Mouse (Mus musculus) intestine, embryonic 16.5 days (tissue): Measurements from ENCODE around the gene Sh3bp4. TPM values are rescaled to one million over a fixed set of nuclear protein-coding genes. Genes with fewer than 3 reads are reported as not detected.
A peak's percentile ranks its signal among the peaks of the same experiment; 100 is the strongest.

Source experiments
- ATAC-seq: fragments of 200-750 bp; cut with Nextera tagmentation; 2 replicates; pipeline ENCODE4 v1.8.0; 2017; ENCODE audit warnings: moderate TSS enrichment, moderate library complexity
- H3K27ac ChIP-seq: fragments of 300-500 bp; sonication (generic); 2 replicates; pipeline ENCODE4 v1.5.1; 2014; ENCODE audit warnings: mild to moderate bottlenecking, low read length
- H3K27me3 ChIP-seq: fragments of 300-500 bp; sonication (generic); replicated peaks from 2 replicates; pipeline ENCODE4 v1.6.1; 2014; ENCODE audit warnings: low read length, control low read depth, mixed read lengths; ENCODE audit not compliant: control insufficient read depth, insufficient read depth
- H3K36me3 ChIP-seq: fragments of 300-500 bp; sonication (generic); 2 replicates; pipeline ENCODE4 v1.6.1; 2014; ENCODE audit warnings: low read length, control low read depth; ENCODE audit not compliant: control insufficient read depth, insufficient read depth
- H3K4me1 ChIP-seq: fragments of 300-500 bp; sonication (generic); 2 replicates; pipeline ENCODE4 v1.6.1; 2014; ENCODE audit warnings: low read length, control low read depth, mixed read lengths; ENCODE audit not compliant: control insufficient read depth, insufficient read depth
- H3K4me2 ChIP-seq: fragments of 300-500 bp; sonication (generic); 2 replicates; pipeline ENCODE4 v1.6.1; 2014; ENCODE audit warnings: low read depth, low read length, control low read depth
- H3K4me3 ChIP-seq: fragments of 300-500 bp; sonication (generic); 2 replicates; pipeline ENCODE4 v1.5.1; 2014; ENCODE audit warnings: mild to moderate bottlenecking, low read length
- H3K9ac ChIP-seq: fragments of 300-500 bp; sonication (generic); 2 replicates; pipeline ENCODE4 v1.6.1; 2014; ENCODE audit warnings: low read depth, low read length
- H3K9me3 ChIP-seq: fragments of 300-500 bp; sonication (generic); 2 replicates; pipeline ENCODE4 v1.6.1; 2016; ENCODE audit warnings: low read length, control low read depth; ENCODE audit not compliant: control insufficient read depth
- WGBS: fragments of 180-500 bp; shearing (Covaris S2); extraction: QIAGEN DNeasy Blood & Tissue Kit; methylation state at CpG from one replicate; pipeline ENCODE4 v1.1.7; 2014; 5-methylcytosine and 5-hydroxymethylcytosine counted together
- polyA plus RNA-seq: library from polyadenylated mRNA; unstranded; fragments of >200 nt; fragmentation: Nextera tagmentation; extraction: Ambion mirVana; gene quantifications from 2 replicates; pipeline ENCODE4 v1.2.1, GENCODE M21; 2015

The Sh3bp4 gene
- polyA plus RNA-seq, 1 experiment from 2014 or later: 13.5 TPM

DNA sequence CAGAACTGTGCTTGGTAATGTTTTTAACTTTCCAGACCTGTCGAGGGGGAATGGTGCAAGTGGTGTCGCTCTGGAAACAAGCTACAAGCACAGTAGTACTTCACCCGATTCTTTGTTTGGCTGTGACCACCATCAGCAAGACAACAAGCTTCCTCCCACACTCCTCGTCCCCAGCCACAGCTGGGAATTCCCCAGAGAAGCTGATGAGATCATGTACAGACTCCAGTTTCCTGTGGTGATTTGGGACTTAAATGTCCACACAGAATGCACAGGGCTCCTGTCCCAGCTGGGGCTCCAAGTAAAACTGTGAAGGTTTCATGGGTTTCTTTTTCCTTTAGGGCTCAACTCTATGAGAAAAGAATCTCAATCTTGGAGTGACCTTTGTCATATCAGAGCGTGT is 28.9 kb upstream of the Sh3bp4 start:
- Histone ChIP-seq H3K9me3 (no peaks in the 10 kb centered on the region), H3K27me3 (no peaks in the 10 kb centered on the region), H3K4me1 (no peaks in the 10 kb centered on the region), H3K4me2 (no peak overlapping the region), H3K27ac (peak overlapping the region; percentile 49; the same call in 1 of the 2 replicates), H3K9ac (no peak overlapping the region), H3K4me3 (no peak overlapping the region), H3K36me3 (no peaks in the 10 kb centered on the region)
- ATAC-seq: peak; percentile 60; the same call in 1 of the 2 replicates
- 50% methylated on average over 5 of the region's 5 CpGs for WGBS

DNA sequence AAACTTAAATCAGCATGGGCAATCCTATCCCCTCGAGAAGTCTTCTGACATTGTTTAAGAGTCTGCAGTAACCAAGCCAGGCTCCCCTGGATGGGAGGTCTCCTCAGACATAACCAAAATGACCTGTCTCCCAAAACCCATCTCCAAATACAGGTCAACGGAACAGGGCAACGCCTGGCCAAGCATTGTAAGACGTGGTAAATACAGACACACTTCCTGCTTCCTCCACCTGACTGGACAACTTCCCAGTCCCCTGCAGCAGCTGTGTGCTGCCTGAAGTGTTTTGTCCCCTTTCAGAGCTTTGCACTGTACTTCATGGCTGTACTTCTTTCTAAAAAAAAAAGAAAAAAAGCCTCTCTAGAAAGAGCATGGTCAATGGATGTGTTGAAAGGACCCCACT is 28.1 kb upstream of the Sh3bp4 start:
- Histone ChIP-seq H3K27me3 (no peaks in the 10 kb centered on the region), H3K9me3 (no peaks in the 10 kb centered on the region), H3K9ac (no peak overlapping the region), H3K36me3 (no peaks in the 10 kb centered on the region), H3K4me2 (no peak overlapping the region), H3K27ac (no peak overlapping the region), H3K4me1 (no peaks in the 10 kb centered on the region), H3K4me3 (no peak overlapping the region)
- 68% methylated on average over 4 of the region's 4 CpGs for WGBS
- ATAC-seq: no peak

DNA sequence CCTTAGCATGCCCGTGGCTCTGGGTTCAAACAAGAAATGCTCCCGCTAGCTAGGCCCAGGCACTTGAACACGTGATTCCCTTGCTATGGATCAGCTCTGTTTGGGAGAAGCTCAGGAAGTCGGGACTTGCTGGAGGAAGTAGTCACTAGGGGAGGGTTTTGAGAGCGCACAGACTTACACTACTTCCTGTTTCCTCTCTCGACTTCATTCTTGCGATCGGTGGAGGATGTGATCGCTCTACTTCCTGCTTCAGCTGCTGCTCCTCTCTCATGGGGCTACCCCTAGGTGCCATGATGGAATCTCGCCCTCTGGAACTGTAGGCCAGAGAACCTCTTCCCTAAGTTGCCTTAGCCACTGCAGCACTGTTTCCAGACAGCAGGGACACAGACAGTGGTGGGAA is 27.3 kb upstream of the Sh3bp4 start:
- Histone ChIP-seq H3K9ac (no peak overlapping the region), H3K36me3 (no peaks in the 10 kb centered on the region), H3K4me1 (no peaks in the 10 kb centered on the region), H3K4me2 (no peak overlapping the region), H3K9me3 (no peaks in the 10 kb centered on the region), H3K27me3 (no peaks in the 10 kb centered on the region), H3K4me3 (no peak overlapping the region), H3K27ac (no peak overlapping the region)
- WGBS: 89% methylated on average over 10 of the region's 10 CpGs
- ATAC-seq: no peak

- H3K4me2 ChIP-seq: no peak overlapping the region
- no peak for ATAC-seq
- no peak overlapping the region for H3K27ac ChIP-seq
- no peaks in the 10 kb centered on the region for H3K36me3 ChIP-seq
- 88% methylated on average over 8 of the region's 8 CpGs for WGBS
- no peaks in the 10 kb centered on the region for H3K9me3 ChIP-seq
- H3K4me1 ChIP-seq: no peaks in the 10 kb centered on the region
- no peaks in the 10 kb centered on the region for H3K27me3 ChIP-seq
- no peak overlapping the region for H3K4me3 ChIP-seq
- no peak overlapping the region for H3K9ac ChIP-seq
Observed at GRCm38 (mm10) chr1:89045403-89045802, 24.8 kb upstream of the Sh3bp4 start.

DNA sequence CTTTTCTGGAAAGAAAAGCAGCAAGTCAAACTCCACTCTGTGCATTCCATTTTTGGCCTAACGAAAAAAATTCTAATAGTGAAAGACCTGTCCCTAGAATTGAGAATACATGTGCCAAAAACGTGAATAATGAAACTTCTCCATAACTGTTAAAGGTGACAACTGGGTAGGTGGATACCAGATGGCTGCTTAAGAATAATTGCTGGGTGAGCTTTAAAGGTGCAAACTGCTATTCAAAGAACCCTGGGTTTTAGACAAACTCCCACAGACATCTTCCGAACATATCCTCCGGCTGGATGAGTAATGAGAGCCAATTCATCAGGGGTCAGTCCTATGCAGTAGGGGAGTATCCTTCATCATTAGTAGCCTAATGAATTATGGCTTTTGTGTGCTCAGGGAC is 20.7 kb upstream of the Sh3bp4 start:
- H3K4me3 ChIP-seq: no peak overlapping the region
- H3K9me3 ChIP-seq: no peaks in the 10 kb centered on the region
- ATAC-seq: no peak
- H3K36me3 ChIP-seq: no peaks in the 10 kb centered on the region
- H3K27ac ChIP-seq: no peak overlapping the region
- no peak overlapping the region for H3K9ac ChIP-seq
- H3K27me3 ChIP-seq: no peaks in the 10 kb centered on the region
- WGBS: 85% methylated on average over 4 of the region's 4 CpGs
- H3K4me1 ChIP-seq: 0 out of 2 replicates have a peak, but pooled peaks cover 4% of the 10 kb centered on the region
- H3K4me2 ChIP-seq: no peak overlapping the region

DNA sequence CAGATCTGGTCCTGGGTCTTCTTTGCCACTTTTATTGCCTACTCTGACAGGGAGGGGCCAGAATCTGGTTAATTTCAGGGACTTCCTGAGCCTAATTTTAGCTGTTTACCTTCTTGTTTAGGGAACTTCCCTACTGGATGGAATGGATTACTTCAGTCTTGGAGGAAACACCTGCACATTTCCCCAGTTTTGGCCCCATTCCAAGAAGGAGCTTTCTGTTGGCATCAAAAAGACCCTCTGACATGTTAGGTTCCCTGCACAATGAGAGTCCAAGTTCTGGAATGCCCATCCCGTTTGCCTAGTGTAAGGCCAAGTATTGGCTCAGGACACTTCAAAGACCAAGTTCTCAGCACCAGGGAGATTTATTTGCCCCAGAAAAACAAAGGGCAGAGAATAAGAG is 14.0 kb upstream of the Sh3bp4 start:
- no peak overlapping the region for H3K4me3 ChIP-seq
- H3K4me1 ChIP-seq: peaks cover 15% of the 10 kb centered on the region; the same call in 1 of the 2 replicates
- H3K27me3 ChIP-seq: no peaks in the 10 kb centered on the region
- ATAC-seq: no peak
- H3K9me3 ChIP-seq: 0 out of 2 replicates have a peak, but pooled peaks cover 4% of the 10 kb centered on the region
- no peaks in the 10 kb centered on the region for H3K36me3 ChIP-seq
- no peak overlapping the region for H3K27ac ChIP-seq
- WGBS: 49% methylated on average over 1 of the region's 1 CpGs
- H3K4me2 ChIP-seq: no peak overlapping the region
- no peak overlapping the region for H3K9ac ChIP-seq

GRCm38 (mm10) chr1:89057430-89057829 is 12.8 kb upstream of the Sh3bp4 start:
- H3K27me3 ChIP-seq: no peaks in the 10 kb centered on the region
- no peak overlapping the region for H3K4me3 ChIP-seq
- 0 out of 2 replicates have a peak, but pooled peaks cover 8% of the 10 kb centered on the region for H3K9me3 ChIP-seq

GRCm38 (mm10) chr1:89058011-89058410 is 12.2 kb upstream of the Sh3bp4 start:
- Histone ChIP-seq H3K9ac (no peak overlapping the region), H3K4me2 (no peak overlapping the region), H3K27me3 (no peaks in the 10 kb centered on the region), H3K36me3 (no peaks in the 10 kb centered on the region), H3K9me3 (0 out of 2 replicates have a peak, but pooled peaks cover 8% of the 10 kb centered on the region), H3K4me3 (no peak overlapping the region), H3K4me1 (peaks cover 15% of the 10 kb centered on the region; the same call in 1 of the 2 replicates), H3K27ac (no peak overlapping the region)
- ATAC-seq: no peak
- 89% methylated on average over 1 of the region's 1 CpGs for WGBS

More at GRCm38 (mm10) chr1:89057430-89057829, 12.8 kb upstream of the Sh3bp4 start:
- Histone ChIP-seq H3K36me3 (no peaks in the 10 kb centered on the region), H3K27ac (no peak overlapping the region), H3K4me1 (peaks cover 15% of the 10 kb centered on the region; the same call in 1 of the 2 replicates), H3K4me2 (no peak overlapping the region), H3K9ac (no peak overlapping the region)
- no peak for ATAC-seq
- 74% methylated on average over 3 of the region's 3 CpGs for WGBS

- no peak overlapping the region for H3K4me2 ChIP-seq
- no peak overlapping the region for H3K27ac ChIP-seq
- no peaks in the 10 kb centered on the region for H3K36me3 ChIP-seq
- no peak overlapping the region for H3K4me3 ChIP-seq
- peaks cover 7% of the 10 kb centered on the region; the same call in 1 of the 2 replicates for H3K4me1 ChIP-seq
- H3K27me3 ChIP-seq: no peaks in the 10 kb centered on the region
- 84% methylated on average over 4 of the region's 4 CpGs for WGBS
- H3K9ac ChIP-seq: no peak overlapping the region
- ATAC-seq: no peak
- 0 out of 2 replicates have a peak, but pooled peaks cover 5% of the 10 kb centered on the region for H3K9me3 ChIP-seq
Observed at GRCm38 (mm10) chr1:89062977-89063376, 7.2 kb upstream of the Sh3bp4 start.

GRCm38 (mm10) chr1:89063800-89064199 is 6.4 kb upstream of the Sh3bp4 start:
- no peak overlapping the region for H3K9ac ChIP-seq
- no peak for ATAC-seq
- H3K4me2 ChIP-seq: no peak overlapping the region
- H3K9me3 ChIP-seq: 0 out of 2 replicates have a peak, but pooled peaks cover 4% of the 10 kb centered on the region
- 83% methylated on average over 3 of the region's 3 CpGs for WGBS
- H3K4me1 ChIP-seq: peaks cover 7% of the 10 kb centered on the region
- H3K4me3 ChIP-seq: no peak overlapping the region
- no peak overlapping the region for H3K27ac ChIP-seq
- H3K36me3 ChIP-seq: no peaks in the 10 kb centered on the region
- no peaks in the 10 kb centered on the region for H3K27me3 ChIP-seq
